Mouse (Mus musculus) liver, adult 2 months (tissue): ENCODE measurements around the gene Dock1.

Experiments used
- CTCF ChIP-seq: fragments of 200-500 bp; IDR thresholded peaks from 2 replicates; pipeline ENCODE4 v1.5.1; 2011; ENCODE audit warnings: low read depth, low read length, control low read depth
- POLR2A ChIP-seq: fragments of 200-500 bp; IDR thresholded peaks from 2 replicates; pipeline ENCODE4 v1.6.1; 2011; ENCODE audit warnings: low read length, control low read depth; ENCODE audit not compliant: insufficient read depth; ENCODE audit errors: extremely low read depth

GRCm38 (mm10) chr7:135194190-135194589, 523.7 kb downstream of the Dock1 start:
- TF ChIP-seq CTCF (no peak), POLR2A (no peak)
